Mouse (Mus musculus): ENCODE measurements at regions not wholly inside any gene's neighbourhood (a gene's known extent, or its start where the extent isn't known, plus 50 kb on each side); places are given as distances from the start of the nearest gene placed in this dataset.

DNA sequence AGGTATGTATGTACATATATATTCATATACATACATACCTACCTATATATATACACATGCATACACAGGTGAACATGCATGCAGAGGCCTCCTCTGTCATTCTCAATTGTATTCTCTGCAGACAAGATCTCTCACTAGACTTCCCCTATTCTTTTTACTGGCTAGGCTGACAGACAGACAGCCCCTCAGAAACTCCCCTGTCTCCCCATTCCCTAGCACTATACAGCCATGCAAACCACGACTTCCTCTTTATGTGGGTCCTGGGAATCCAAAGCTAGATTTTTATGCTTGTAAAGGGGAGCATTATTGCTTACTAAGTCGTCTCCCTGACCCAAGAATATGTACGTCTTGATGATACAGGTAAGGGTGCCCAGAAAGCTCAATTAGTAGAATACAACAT lies 86.9 kb downstream of the Fam124b start:
- DNase-seq (ENCODE audit: low spot score in 2 of 2), result no peak

GRCm38 (mm10) chr1:80123966-80124365 lies 94.3 kb downstream of the Fam124b start:
- DNase-seq (ENCODE audit: low spot score in 2 of 2), result no peak

DNA sequence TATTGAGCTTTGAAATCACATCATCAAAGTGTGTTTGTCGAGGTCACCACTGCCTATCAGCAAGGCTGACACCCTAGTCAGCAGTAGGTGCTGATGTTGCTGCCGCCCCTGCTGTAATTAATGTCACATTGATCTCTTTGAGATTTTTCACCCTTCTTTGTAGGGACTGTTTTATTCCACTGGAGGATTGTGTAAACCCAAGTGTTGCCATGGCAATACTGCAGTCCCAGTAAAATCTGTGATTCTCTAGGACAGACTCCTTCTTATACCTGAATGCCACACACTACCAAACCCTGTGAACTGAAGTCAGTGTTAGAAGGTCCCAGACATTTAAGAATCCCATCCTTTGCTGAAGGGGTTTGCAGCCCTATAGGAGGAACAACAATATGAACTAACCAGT lies 102.4 kb downstream of the Fam124b start:
- DNase-seq (ENCODE audit: low spot score in 2 of 2), result no peak

DNA sequence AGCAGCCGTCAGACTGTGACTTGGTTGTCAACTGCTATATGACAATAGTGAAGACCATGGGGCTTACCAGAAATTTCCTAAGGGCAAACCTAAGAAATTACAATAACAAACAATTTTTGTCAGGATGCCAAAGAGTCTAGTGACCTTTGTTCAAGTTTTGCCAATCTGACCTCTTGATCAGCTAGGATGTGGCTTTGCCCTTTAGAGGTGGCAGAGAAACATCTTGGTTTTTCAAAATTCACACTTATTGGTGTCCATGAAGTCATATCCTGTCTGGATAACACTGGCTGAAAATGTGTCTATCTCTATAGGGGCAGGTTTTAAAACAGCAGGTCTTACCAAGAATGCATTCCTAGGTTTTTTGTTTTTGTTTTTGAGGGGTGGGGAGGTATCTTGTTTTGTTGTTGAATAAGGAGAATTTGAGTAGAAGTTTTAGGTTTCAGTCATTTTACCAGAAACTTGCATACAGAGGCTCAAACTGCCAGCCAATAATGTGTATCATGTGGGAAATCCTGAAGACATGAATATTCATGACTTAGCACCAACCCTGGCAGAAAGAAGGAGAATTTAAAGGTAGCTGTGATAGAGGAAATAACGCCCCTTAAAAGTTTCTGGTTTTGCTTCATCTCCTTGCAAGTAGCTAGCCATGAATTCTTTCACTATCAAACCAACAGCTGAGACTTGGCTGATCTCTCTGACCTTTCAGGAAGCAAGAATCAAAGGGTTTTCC lies 110.4 kb downstream of the Fam124b start:
- no peak for DNase-seq (ENCODE audit: low spot score in 2 of 2)

- DNase-seq (ENCODE audit: low spot score in 2 of 2), result peak; percentile 48 to 67
Observed at GRCm38 (mm10) chr1:80106269-80106668, 112.0 kb downstream of the Fam124b start.

DNA sequence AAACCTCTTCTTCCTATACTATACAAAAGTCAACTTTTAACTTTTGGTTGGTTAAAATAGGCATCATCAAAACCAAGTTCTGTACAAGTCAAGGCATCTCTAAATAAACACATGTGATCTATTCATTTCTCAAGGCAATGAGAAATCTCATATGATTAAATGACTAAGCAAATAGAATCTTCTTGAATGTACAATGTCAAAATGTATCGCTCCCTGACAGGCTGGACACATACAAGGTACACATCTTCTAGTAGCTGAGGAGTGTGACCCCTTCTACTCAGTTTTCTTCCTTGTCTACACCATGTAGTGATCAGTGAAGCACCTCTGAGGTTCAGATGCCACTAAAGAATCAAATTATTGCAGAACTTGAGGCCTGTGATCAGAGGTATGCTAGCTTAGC lies 120.0 kb downstream of the Fam124b start:
- DNase-seq (ENCODE audit: low spot score in 2 of 2), result no peak

DNA sequence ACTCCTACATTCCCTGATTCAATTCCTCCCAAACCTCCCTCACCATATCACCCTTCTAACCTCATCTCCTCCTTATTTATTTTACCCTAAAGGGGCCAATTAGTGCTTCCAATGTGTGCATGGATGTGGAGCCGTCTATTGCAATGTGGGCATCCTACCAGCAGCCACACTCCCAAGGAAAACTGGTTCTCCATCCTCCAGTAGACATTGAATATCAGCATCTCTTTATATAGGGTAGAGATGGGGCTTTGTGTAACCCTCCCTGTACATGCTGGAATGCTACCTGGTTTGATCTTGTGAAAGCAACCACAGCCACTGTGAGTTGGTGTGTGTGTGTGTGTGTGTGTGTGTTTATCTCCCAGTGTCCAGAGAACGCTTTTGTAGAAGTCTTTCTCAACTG lies 126.5 kb downstream of the Fam124b start:
- DNase-seq (ENCODE audit: low spot score in 2 of 2), result no peak

DNA sequence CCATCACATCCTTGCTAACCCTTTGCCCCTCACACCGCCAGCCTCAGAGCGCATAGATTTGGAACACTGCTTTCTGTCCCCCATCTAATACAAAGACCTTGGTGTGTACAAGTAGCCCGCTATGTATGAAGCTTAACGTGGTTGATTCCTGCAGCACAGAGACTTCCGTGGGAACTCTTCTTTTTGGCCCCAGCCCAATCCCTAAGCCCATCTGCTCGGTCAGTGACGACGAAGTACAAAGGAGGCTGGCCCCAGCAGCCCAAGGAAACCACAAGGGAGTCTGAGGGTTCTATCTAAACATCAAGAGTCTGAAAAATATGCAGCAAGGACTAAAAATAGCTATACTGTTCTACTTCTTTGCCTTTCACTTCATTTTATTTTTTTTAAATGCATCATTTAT lies 126.9 kb downstream of the Fam124b start:
- no peak for DNase-seq (ENCODE audit: low spot score in 2 of 2)

GRCm38 (mm10) chr1:80088651-80089050 lies 129.6 kb downstream of the Fam124b start:
- no peak for DNase-seq (ENCODE audit: low spot score in 2 of 2)

DNA sequence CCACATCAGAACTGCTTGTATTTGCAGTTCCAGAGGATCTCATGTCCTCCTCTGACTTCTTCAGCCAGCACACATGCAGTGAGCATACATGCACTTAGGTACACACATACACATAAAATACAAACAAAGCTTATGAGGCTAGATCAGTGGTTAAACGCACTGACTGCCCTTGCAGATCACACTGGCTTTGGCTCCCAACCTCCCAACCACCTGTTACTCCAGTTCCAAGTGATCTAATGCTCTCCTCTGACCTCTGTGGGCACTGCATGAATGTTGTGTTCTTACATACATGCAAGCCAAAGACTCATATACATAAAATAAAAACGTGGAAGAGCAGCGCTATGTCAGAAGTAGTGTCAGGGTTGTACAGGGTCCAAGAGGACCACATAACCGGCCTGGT lies 141.9 kb downstream of the Fam124b start:
- no peak for DNase-seq (ENCODE audit: low spot score in 2 of 2)

DNA sequence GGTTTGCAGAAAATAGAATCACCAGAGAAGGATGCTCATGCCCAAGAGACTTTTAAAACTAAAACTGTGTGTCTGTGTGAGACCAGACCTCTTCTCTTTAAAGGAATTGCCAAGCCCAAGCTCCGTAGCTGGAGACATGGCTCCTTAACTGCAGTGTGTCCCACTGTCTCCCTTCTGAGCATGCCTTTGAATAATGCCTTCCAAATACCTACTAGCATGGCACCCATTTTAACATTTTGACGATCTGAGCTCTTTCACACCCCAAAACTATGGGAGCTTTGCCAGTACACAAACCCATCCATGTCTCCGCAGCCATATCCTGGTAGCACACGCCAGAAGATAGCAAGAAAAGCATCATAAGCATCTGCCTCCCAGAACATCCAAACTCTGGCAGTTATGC lies 143.9 kb downstream of the Fam124b start:
- DNase-seq (ENCODE audit: low spot score in 2 of 2), result no peak

- no peak for DNase-seq (ENCODE audit: low spot score in 2 of 2)
Observed at GRCm38 (mm10) chr1:80073950-80074349, 144.3 kb downstream of the Fam124b start.

DNA sequence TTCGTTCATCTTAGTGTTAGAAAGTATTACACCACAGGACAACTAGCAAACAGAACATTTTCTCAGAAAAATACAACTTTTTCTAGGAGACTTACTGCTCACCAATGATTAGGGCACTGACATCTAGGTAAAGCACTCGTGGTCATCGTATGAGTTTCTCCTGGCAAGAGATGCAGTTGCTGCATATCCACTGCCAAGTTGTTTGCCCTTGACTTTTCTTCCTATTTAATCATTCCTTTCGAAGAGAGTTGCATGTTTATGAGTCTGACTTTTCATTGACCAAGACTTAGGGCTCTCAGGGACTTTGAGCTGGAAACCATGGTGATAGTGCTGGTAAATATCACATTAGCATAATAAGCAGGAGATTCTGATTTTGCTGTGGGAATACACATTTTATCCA lies 149.1 kb downstream of the Fam124b start:
- DNase-seq (ENCODE audit: low spot score in 2 of 2), result no peak

DNA sequence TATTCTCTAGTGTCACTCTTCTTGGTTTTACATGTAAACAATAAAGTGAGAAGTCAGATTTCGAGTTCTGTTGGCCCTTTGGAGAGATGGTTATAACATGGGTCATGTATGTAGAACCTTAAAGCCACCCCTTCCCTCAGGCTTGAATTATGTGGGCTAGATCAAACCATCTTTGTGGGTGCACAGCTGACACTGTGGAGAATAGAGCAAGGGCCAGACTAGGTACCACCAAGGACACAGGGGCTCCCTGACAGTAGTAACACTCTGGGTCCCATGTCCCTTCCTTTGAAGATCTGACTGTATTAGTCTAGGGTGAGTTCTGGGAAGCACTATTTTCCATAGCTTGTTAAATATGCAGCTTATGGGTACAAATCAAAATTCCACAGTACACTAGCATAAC lies 156.2 kb downstream of the Fam124b start:
- no peak for DNase-seq (ENCODE audit: low spot score in 2 of 2)

GRCm38 (mm10) chr1:80061632-80062031 lies 156.6 kb downstream of the Fam124b start:
- no peak for DNase-seq (ENCODE audit: low spot score in 2 of 2)

- no peak for DNase-seq (ENCODE audit: low spot score in 2 of 2)
Observed at GRCm38 (mm10) chr1:80045141-80045540, 173.1 kb downstream of the Fam124b start.

GRCm38 (mm10) chr1:80040409-80040808 lies 177.9 kb downstream of the Fam124b start:
- no peak for DNase-seq (ENCODE audit: low spot score in 2 of 2)

- no peak for DNase-seq (ENCODE audit: low spot score in 2 of 2)
Observed at GRCm38 (mm10) chr1:80039891-80040290, 178.4 kb downstream of the Fam124b start.

GRCm38 (mm10) chr1:80039161-80039560 lies 178.2 kb upstream of the Serpine2 start:
- no peak for DNase-seq (ENCODE audit: low spot score in 2 of 2)

- DNase-seq (ENCODE audit: low spot score in 2 of 2), result no peak
Observed at GRCm38 (mm10) chr1:80038059-80038458, 177.1 kb upstream of the Serpine2 start.

GRCm38 (mm10) chr1:80036436-80036835 lies 175.5 kb upstream of the Serpine2 start:
- no peak for DNase-seq (ENCODE audit: low spot score in 2 of 2)

GRCm38 (mm10) chr1:80033522-80033921 lies 172.5 kb upstream of the Serpine2 start:
- DNase-seq (ENCODE audit: low spot score in 2 of 2), result no peak

- DNase-seq (ENCODE audit: low spot score in 2 of 2), result no peak
Observed at GRCm38 (mm10) chr1:80033121-80033520, 172.1 kb upstream of the Serpine2 start.

DNA sequence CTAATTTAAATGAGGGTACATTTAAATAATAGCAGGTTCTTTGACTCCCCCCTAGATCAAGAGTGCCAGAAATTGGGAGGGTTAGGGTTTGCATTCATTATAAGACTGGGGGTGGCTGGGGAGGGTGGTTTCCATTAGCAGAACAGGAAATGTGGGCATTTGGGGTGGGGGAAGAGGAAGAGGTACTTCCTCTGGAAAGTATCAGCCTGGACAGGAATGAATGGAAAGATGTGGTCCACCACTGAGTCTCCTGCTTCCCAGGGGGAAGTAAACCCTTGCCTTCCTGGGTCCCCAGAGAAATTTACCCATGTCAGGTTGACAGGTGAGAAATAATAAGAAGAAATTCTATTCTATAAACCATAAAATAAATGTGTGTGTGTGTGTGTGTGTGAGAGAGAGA lies 171.5 kb upstream of the Serpine2 start:
- no peak for DNase-seq (ENCODE audit: low spot score in 2 of 2)
